ENCODE assay signal across 8 mouse cellular contexts in genomic region chr6:99265945-99266656, GRCm38 (mm10).
DNase-seq lines count a peak whose midpoint lies in the region; ATAC-seq and TF ChIP-seq lines count a peak whose summit lies in the region.

No protein-coding gene starts in this region.

- no peak; the same call in 1 of the 2 replicates for TF ChIP-seq CTCF in left cerebral cortex, adult 2 months (IDR thresholded peaks at IDR 0.05)

- no peaks in the 10 kb centered on the region for H3K36me3 ChIP-seq in embryonic facial prominence, embryonic 15.5 days
- H3K36me3 ChIP-seq in hindbrain, embryonic 14.5 days (replicated peaks; ENCODE audit: control insufficient read depth, insufficient read depth), result no peaks in the 10 kb centered on the region
- H3K36me3 ChIP-seq in limb, embryonic 15.5 days, result no peaks in the 10 kb centered on the region
- no peaks in the 10 kb centered on the region for H3K36me3 ChIP-seq in midbrain, embryonic 13.5 days

- WGBS in embryonic facial prominence, embryonic 15.5 days, result 30% methylated on average over 13 of the region's 13 CpGs
- 17% methylated on average over 13 of the region's 13 CpGs for WGBS in hindbrain, embryonic 14.5 days
- WGBS in limb, embryonic 15.5 days, result 38% methylated on average over 13 of the region's 13 CpGs
- WGBS in midbrain, embryonic 13.5 days, result 7% methylated on average over 13 of the region's 13 CpGs

- peak overlapping the region; percentile 83 for H3K27ac ChIP-seq in left cerebral cortex, adult 2 months
- peak overlapping the region; percentile 68 for H3K27ac ChIP-seq in embryonic facial prominence, embryonic 15.5 days (replicated peaks)
- peak overlapping the region; percentile 33; the same call in 1 of the 2 replicates for H3K27ac ChIP-seq in hindbrain, embryonic 14.5 days
- peak overlapping the region; percentile 43 for H3K27ac ChIP-seq in limb, embryonic 15.5 days
- H3K27ac ChIP-seq in midbrain, embryonic 13.5 days, result peak overlapping the region; percentile 64

- H3K4me1 ChIP-seq in embryonic facial prominence, embryonic 15.5 days, result peaks cover 55% of the 10 kb centered on the region
- H3K4me1 ChIP-seq in hindbrain, embryonic 14.5 days (replicated peaks; ENCODE audit: control insufficient read depth, insufficient read depth, low read length), result peaks cover 19% of the 10 kb centered on the region
- peaks cover 42% of the 10 kb centered on the region for H3K4me1 ChIP-seq in limb, embryonic 15.5 days
- H3K4me1 ChIP-seq in midbrain, embryonic 13.5 days (replicated peaks), result peaks cover 57% of the 10 kb centered on the region

- intact Hi-C loops in left cerebral cortex, adult 2 months (cut with DNase I), result loop anchor here (5.0 to 10.0 kb wide), 5 partner anchors 239 to 1161 kb away; partner anchors contain the start of gene Foxp1
- intact Hi-C loops in left cerebral cortex, postnatal 4 days (cut with DNase I), result loop anchor here (10.0 kb wide), 1 partner anchor 1161 kb away; no protein-coding TSS in a partner anchor

- no peak for ATAC-seq in embryonic facial prominence, embryonic 15.5 days (ENCODE audit: insufficient number of reproducible peaks, low FRiP score, low TSS enrichment, low read depth)
- no peak for ATAC-seq in hindbrain, embryonic 14.5 days (ENCODE audit: low FRiP score)
- ATAC-seq in limb, embryonic 15.5 days (ENCODE audit: insufficient number of reproducible peaks, low FRiP score, low TSS enrichment, low read depth), result no peak
- no peak for ATAC-seq in midbrain, embryonic 13.5 days

- H3K9ac ChIP-seq in embryonic facial prominence, embryonic 15.5 days, result no peak overlapping the region
- peak overlapping the region; percentile 37; the same call in 1 of the 2 replicates for H3K9ac ChIP-seq in hindbrain, embryonic 14.5 days
- no peak overlapping the region for H3K9ac ChIP-seq in limb, embryonic 15.5 days
- peak overlapping the region; percentile 46 for H3K9ac ChIP-seq in midbrain, embryonic 13.5 days (replicated peaks)

- H3K4me2 ChIP-seq in embryonic facial prominence, embryonic 15.5 days (replicated peaks), result peak overlapping the region; percentile 23
- peak overlapping the region; percentile 24 for H3K4me2 ChIP-seq in hindbrain, embryonic 14.5 days (replicated peaks)
- peak overlapping the region; percentile 15 for H3K4me2 ChIP-seq in limb, embryonic 15.5 days
- peak overlapping the region; percentile 22 for H3K4me2 ChIP-seq in midbrain, embryonic 13.5 days (replicated peaks)

- no peaks in the 10 kb centered on the region for H3K9me3 ChIP-seq in embryonic facial prominence, embryonic 15.5 days (replicated peaks)
- H3K9me3 ChIP-seq in hindbrain, embryonic 14.5 days (ENCODE audit: control insufficient read depth, low read length), result no peaks in the 10 kb centered on the region
- H3K9me3 ChIP-seq in limb, embryonic 15.5 days, result no peaks in the 10 kb centered on the region
- no peaks in the 10 kb centered on the region for H3K9me3 ChIP-seq in midbrain, embryonic 13.5 days

- peak in 1 of 2 experiments; percentile 20 for DNase-seq in left cerebral cortex, adult 2 months (ENCODE audit: extremely low spot score in 1 of 2, low spot score in 2 of 2)
- no peak for DNase-seq in left cerebral cortex, postnatal 4 days
- DNase-seq in hindbrain, embryonic 14.5 days (ENCODE audit: low spot score), result no peak
- DNase-seq in telencephalon, adult 2 months (ENCODE audit: low read depth, low spot score), result peak; percentile 36
- DNase-seq in layer of hippocampus, postnatal 14 days (ENCODE audit: low spot score in 2 of 2), result no peak

- 0 out of 2 replicates have a peak, but pooled peaks cover 3% of the 10 kb centered on the region for H3K27me3 ChIP-seq in embryonic facial prominence, embryonic 15.5 days
- H3K27me3 ChIP-seq in hindbrain, embryonic 14.5 days (ENCODE audit: control insufficient read depth, insufficient read depth, low read length), result peaks cover 7% of the 10 kb centered on the region; the same call in 1 of the 2 replicates
- H3K27me3 ChIP-seq in limb, embryonic 15.5 days, result no peaks in the 10 kb centered on the region
- H3K27me3 ChIP-seq in midbrain, embryonic 13.5 days, result 0 out of 2 replicates have a peak, but pooled peaks cover 3% of the 10 kb centered on the region

- H3K4me3 ChIP-seq in left cerebral cortex, adult 2 months, result 0 out of 2 replicates have a peak overlapping the region, but pooled peaks have one; percentile 11
- H3K4me3 ChIP-seq in embryonic facial prominence, embryonic 15.5 days (replicated peaks), result no peak overlapping the region; the same call in 1 of the 2 replicates
- no peak overlapping the region; the same call in 1 of the 2 replicates for H3K4me3 ChIP-seq in hindbrain, embryonic 14.5 days (replicated peaks; ENCODE audit: low read length)
- no peak overlapping the region; the same call in 1 of the 2 replicates for H3K4me3 ChIP-seq in limb, embryonic 15.5 days
- H3K4me3 ChIP-seq in midbrain, embryonic 13.5 days (replicated peaks), result no peak overlapping the region

Comparison
In these comparisons a context has a peak if more than half of its experiments do, and no peak if none do; other contexts are left out.
1. H3K27ac ChIP-seq: peak in every context shown above with its lines; median percentile 83 in left cerebral cortex, adult 2 months; 68 in embryonic facial prominence, embryonic 15.5 days; 64 in midbrain, embryonic 13.5 days; 43 in limb, embryonic 15.5 days; 33 in hindbrain, embryonic 14.5 days.
2. H3K9ac ChIP-seq: peak in hindbrain, embryonic 14.5 days (single experiment) and midbrain, embryonic 13.5 days (single experiment); none in embryonic facial prominence, embryonic 15.5 days (single experiment) and limb, embryonic 15.5 days (single experiment).
3. Peak in every context shown above with its lines, with median percentiles within 50 percentile points of each other: H3K4me2 ChIP-seq.